Mouse (Mus musculus) layer of hippocampus, postnatal 10 days (tissue): Measurements from ENCODE around the gene 4930572O03Rik. TPM values are rescaled to one million over a fixed set of nuclear protein-coding genes. Genes with fewer than 3 reads are reported as not detected.
A peak's percentile ranks its signal among the peaks of the same experiment; 100 is the strongest.
"Not testable (repeated sequence)": the region's sequence is repeated elsewhere in the genome, so short reads cannot be mapped to it uniquely, and the experiment has no call there.

Experiments
- DNase-seq, 2 experiments: peaks; one replicate each; pipeline ENCODE4 v3.0.0; 2021; ENCODE audit warnings: low spot score in 2 of 2
- total RNA-seq, 2 experiments: library from RNA; stranded (reverse); gene quantifications; 2 replicates each; pipeline ENCODE4 v1.2.3; 2021

Gene 4930572O03Rik
- total RNA-seq, 2 experiments from 2014 or later = not detected

GRCm38 (mm10) chr5:15618764-15619163, 38.1 kb downstream of the 4930572O03Rik start, which contains the start of gene Speer4d:
Speer4d (plus strand) TSS chr5:15619064.
- not testable (repeated sequence) for DNase-seq

GRCm38 (mm10) chr5:15616195-15616594, 40.7 kb downstream of the 4930572O03Rik start:
- DNase-seq = not testable (repeated sequence)

- DNase-seq = not testable (repeated sequence)
Observed at GRCm38 (mm10) chr5:15610695-15611094, 46.2 kb downstream of the 4930572O03Rik start.

- peak in 1 of 2 experiments; percentile 17 for DNase-seq
Observed at GRCm38 (mm10) chr5:15606677-15607076, 50.2 kb downstream of the 4930572O03Rik start.

- not testable (repeated sequence) for DNase-seq
Observed at GRCm38 (mm10) chr5:15603585-15603984, 53.3 kb downstream of the 4930572O03Rik start.

- DNase-seq = not testable (repeated sequence)
Observed at GRCm38 (mm10) chr5:15603008-15603407, 53.9 kb downstream of the 4930572O03Rik start.

- not testable (repeated sequence) for DNase-seq
Observed at GRCm38 (mm10) chr5:15602424-15602947, 54.4 kb downstream of the 4930572O03Rik start.

Other genes with a start within 250 kb of the 4930572O03Rik start
- gene Gm21149, start 180.5 kb downstream of the 4930572O03Rik start, total RNA-seq = not detected
- not detected for gene Gm21190, start 127.8 kb downstream of the 4930572O03Rik start, total RNA-seq
- gene Gm21083, start 79.7 kb downstream of the 4930572O03Rik start, total RNA-seq = not detected
- not detected for gene Speer4d, start 38.0 kb downstream of the 4930572O03Rik start, total RNA-seq
- gene Speer4c, start 57.2 kb upstream of the 4930572O03Rik start, total RNA-seq = not detected